ENCODE assay signal across 11 mouse cellular contexts in the genomic region with DNA sequence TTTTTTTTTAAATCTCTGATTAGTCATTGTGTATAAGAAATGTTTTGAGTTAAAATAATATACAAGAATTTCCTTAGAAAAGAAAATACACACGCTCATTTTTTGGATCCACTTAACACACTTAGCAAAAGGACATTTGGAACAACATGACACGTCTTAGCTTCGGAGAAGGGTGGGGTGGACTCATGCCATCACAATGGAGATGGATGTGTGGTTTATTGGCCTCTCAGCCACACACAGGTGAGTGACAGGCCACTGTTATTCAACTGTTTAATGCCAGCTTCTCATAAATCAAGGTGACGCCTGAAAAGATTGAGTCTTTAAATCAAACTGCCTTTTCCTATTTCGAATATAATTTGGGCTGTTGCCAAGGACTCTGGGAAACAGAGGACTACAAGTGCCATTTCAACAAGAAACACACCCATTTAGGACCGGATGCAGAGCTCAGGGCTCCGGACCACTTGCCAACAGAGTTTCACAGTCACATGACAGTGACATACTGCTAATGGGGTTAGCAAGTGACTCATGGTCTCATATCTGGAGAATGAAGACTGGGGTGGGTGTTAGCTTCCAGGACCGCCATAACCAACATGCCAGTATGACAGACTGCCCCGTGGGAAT.
DNase-seq lines count a peak whose midpoint lies in the region; ATAC-seq lines count a peak whose summit lies in the region.
"Had no signal": no experiment of that assay in that cellular context is flagged by ENCODE, and none has a peak within 500 bp of the region (broad histone marks: within the 10 kb centered on the region; RNA-seq: fewer than 3 reads in every experiment).

No protein-coding gene starts in this region.

- H3K4me3 ChIP-seq in lung, embryonic 16.5 days (ENCODE audit: low read length) = no peak overlapping the region
- H3K4me3 ChIP-seq: midbrain, embryonic 15.5 days had no signal

- 21% methylated on average over 9 of the region's 9 CpGs for WGBS in lung, embryonic 16.5 days

- H3K9ac ChIP-seq in lung, embryonic 16.5 days (ENCODE audit: low read length) = no peak overlapping the region
- H3K9ac ChIP-seq: midbrain, embryonic 15.5 days had no signal

- H3K27me3 ChIP-seq in lung, embryonic 16.5 days (ENCODE audit: control insufficient read depth, insufficient read depth, low read depth, low read length) = no peaks in the 10 kb centered on the region
- H3K27me3 ChIP-seq: midbrain, embryonic 15.5 days had no signal

- H3K36me3 ChIP-seq in lung, embryonic 16.5 days (ENCODE audit: control insufficient read depth, insufficient read depth, low read length) = no peaks in the 10 kb centered on the region
- H3K36me3 ChIP-seq: midbrain, embryonic 15.5 days had no signal

- peaks cover 17% of the 10 kb centered on the region for H3K4me1 ChIP-seq in lung, embryonic 16.5 days (replicated peaks; ENCODE audit: control insufficient read depth, insufficient read depth, low read length)

- H3K4me2 ChIP-seq in lung, embryonic 16.5 days (ENCODE audit: low read depth, low read length) = no peak overlapping the region
- H3K4me2 ChIP-seq: midbrain, embryonic 15.5 days had no signal

- H3K9me3 ChIP-seq in lung, embryonic 16.5 days (ENCODE audit: control insufficient read depth, low read length) = no peaks in the 10 kb centered on the region
- H3K9me3 ChIP-seq: midbrain, embryonic 15.5 days had no signal

- H3K27ac ChIP-seq in lung, embryonic 16.5 days (ENCODE audit: low read length) = peak overlapping the region; percentile 70
- H3K27ac ChIP-seq: midbrain, embryonic 15.5 days had no signal

- intact Hi-C loops in heart, postnatal 36 days (cut with DNase I) = no loop called here

- ATAC-seq in lung, embryonic 16.5 days (ENCODE audit: low read depth) = peak; percentile 87
- ATAC-seq: hindbrain, embryonic 16.5 days; midbrain, embryonic 15.5 days had no signal

- DNase-seq in gastrocnemius, adult 8-10 months (ENCODE audit: low spot score in 2 of 2) = peak; percentile 12 to 13
- DNase-seq in gastrocnemius, postnatal 10 days = no peak
- DNase-seq in MN1 (ENCODE audit: low spot score) = peak; percentile 87
- peak; percentile 38 to 50 for DNase-seq in heart, postnatal 36 days
- no peak for DNase-seq in c-Kit-positive CD71-positive TER-119-positive erythroid progenitor cells, embryonic 14.5 days (ENCODE audit: low spot score)
- DNase-seq in layer of hippocampus, postnatal 36 days = no peak
- no peak for DNase-seq in frontal cortex, postnatal 36 days (ENCODE audit: low spot score in 2 of 2)
- DNase-seq: thymus, adult 18-20 months had no signal

Comparison
In these comparisons a context has a peak if more than half of its experiments do, and no peak if none do; other contexts are left out.
1. DNase-seq: peak in gastrocnemius, adult 8-10 months (2 of 2), MN1 (single experiment) and heart, postnatal 36 days (2 of 2); none in gastrocnemius, postnatal 10 days (single experiment), c-Kit-positive CD71-positive TER-119-positive erythroid progenitor cells, embryonic 14.5 days (single experiment), layer of hippocampus, postnatal 36 days (0 of 2) and frontal cortex, postnatal 36 days (0 of 2).